Mouse (Mus musculus): Measurements from ENCODE around the gene Grin1.

GRCm38 (mm10) chr2:25263623-25264285, 55.2 kb downstream of the Grin1 start:
- no peak for TF ChIP-seq FOSL1 (IDR thresholded peaks at IDR 0.05; ENCODE audit: insufficient read depth, low read length, poor library complexity, severe bottlenecking)
- TF ChIP-seq MYOD1 (IDR thresholded peaks at IDR 0.05; ENCODE audit: control insufficient read depth, insufficient read length, low read depth), result no peak

All from C2C12 (cell line).